Mouse (Mus musculus) brain, adult 10 weeks (tissue): Measurements from ENCODE around the gene Slc35g2. TPM values are rescaled to one million over a fixed set of nuclear protein-coding genes. Genes with fewer than 3 reads are reported as not detected.

Source experiments
- polyA plus RNA-seq: library from polyadenylated mRNA; stranded (reverse); fragments of 350-450 nt; fragmentation: Illumina TruSeq; extraction: RNeasy Lipid Tissue Mini Kit (QIAGEN cat#74804); gene quantifications from one replicate; pipeline ENCODE4 v1.2.3, GENCODE M21; 2015; ENCODE audit warnings: low read depth, low replicate concordance

Gene Slc35g2
- 39.8 TPM for polyA plus RNA-seq

GRCm38 (mm10) chr9:100570626-100571233, at the start of gene Slc35g2:
Slc35g2 (minus strand) TSS chr9:100571090.

GRCm38 (mm10) chr9:100597546-100597945, 26.7 kb upstream of the Slc35g2 start, which contains the start of gene Stag1:
Stag1 (plus strand) TSS chr9:100597798.

GRCm38 (mm10) chr9:100545715-100546593, 24.9 kb downstream of the Slc35g2 start, which contains the start of gene Nck1:
Nck1 (minus strand) TSS chr9:100546134.

Other genes starting within 250 kb of the Slc35g2 start
- gene Il20rb, start 84.3 kb downstream of the Slc35g2 start, polyA plus RNA-seq, result 1.7 TPM
- gene Nck1, start 25.0 kb downstream of the Slc35g2 start, polyA plus RNA-seq, result 54.1 TPM
- 17.4 TPM for gene Stag1, start 26.7 kb upstream of the Slc35g2 start, polyA plus RNA-seq